Mouse (Mus musculus): ENCODE results near the gene Actn4.

Gene Actn4

DNA sequence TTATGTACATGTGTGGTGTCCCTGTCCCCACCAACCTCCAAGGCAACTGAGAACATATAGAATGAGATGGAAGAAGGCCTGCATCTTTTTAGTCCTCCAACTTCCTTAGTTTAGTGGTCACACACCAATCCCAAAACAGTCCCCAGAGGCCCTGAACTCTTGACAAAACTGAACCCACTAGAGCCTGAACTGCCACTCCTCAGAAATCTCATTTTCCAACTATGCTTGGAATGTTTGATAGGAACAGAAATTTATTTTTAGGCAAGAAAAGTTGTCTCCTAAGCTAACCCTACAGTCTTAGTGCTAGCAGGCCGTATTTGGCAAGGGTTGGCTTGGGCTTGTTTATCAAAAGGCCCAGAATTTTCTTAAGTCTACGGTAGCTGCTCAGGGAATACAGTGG lies 10.4 kb downstream of the Actn4 start:
- DNase-seq (ENCODE audit: inconsistent age in 2 of 2, low spot score in 1 of 2): no peak

DNA sequence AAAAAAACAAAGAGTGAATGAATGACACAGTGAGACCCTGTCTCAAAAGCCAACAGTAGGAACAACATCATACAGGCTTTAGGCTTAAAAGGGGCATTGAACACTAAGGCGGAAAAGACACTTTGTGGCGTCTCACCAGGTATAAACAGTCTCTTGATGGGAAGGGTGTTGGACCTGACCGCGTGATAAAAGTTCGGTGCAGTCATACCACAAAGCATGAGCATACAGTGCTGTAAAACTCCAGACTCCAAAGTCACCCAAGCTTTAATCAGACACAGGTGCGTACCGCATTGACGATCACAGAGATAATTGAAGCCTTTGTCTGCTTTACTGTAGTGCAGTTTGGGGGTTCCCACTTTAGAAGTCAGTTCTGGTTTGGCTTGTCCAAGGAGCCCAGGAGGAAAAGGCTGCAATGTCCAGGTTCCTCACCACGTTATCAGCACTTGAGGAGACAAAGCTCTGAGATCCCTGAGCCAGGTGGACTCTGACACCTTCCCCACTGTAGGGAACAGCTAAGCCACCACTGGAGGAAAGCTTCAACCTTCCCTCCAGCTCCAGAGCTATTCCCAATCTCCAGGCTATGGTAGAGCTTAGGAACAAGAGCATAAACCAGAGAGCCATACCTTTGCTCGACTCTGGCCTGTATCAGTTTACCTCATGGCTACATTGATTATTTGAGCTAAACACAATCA lies 11.6 kb downstream of the Actn4 start:
- DNase-seq (ENCODE audit: inconsistent age in 2 of 2, low spot score in 1 of 2): no peak

DNA sequence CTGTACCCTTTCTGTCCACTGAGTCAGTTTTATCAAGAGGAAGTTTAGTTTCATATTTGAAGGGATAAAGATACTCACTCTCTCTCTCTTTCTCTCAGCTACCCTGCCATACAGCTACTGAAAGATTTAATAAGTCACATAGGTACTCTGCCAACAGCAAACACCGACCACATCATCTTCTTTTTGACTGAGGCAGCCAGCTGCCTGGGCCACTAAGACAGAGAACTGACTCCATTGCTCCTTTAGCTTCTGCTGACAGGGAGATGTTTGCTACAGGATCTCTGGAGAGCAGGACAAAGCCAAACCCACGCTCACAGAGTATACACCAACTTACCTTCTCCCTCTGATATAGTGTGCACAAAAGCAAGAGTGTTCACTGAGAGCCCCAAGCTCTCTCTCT lies 12.8 kb downstream of the Actn4 start:
- DNase-seq (ENCODE audit: inconsistent age in 2 of 2, low spot score in 1 of 2): no peak

DNA sequence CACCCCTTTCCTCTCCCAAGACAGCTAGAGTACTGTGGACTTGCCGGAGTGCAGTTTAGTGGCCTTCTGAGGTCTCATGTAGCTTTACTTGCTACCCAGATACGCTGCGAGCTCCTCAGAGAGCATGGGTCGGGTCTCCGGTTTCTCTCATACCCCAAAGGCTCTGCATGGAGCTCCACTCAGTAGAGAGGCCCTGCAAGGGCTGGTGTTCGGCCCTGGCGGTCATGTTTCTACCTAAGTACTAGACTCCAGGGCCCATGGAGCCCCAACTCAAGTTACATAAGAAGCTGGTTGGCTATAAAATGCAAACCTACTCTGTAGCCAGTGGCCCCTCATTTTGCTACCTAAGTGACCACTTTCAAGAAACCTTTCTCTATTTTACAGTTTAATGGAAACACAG lies 13.4 kb downstream of the Actn4 start:
- no peak for DNase-seq (ENCODE audit: inconsistent age in 2 of 2, low spot score in 1 of 2)

DNA sequence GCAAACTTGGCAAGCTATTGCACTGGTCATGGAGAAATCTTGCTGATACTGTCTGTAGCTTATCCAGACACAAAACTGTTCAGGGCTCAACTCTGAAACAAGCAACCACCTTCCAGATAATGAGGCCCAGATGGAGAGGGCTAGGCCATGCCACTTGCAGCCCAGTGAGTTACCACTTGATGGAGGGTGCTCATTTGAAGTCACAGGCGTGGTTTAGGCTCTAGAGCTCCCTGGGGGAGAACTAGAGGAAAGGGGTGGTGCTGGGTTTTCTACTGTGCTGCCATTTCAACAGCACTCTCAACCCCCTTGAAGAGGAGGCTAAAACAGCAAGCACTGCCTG lies 15.9 kb downstream of the Actn4 start:
- DNase-seq (ENCODE audit: inconsistent age in 2 of 2, low spot score in 1 of 2): no peak

DNA sequence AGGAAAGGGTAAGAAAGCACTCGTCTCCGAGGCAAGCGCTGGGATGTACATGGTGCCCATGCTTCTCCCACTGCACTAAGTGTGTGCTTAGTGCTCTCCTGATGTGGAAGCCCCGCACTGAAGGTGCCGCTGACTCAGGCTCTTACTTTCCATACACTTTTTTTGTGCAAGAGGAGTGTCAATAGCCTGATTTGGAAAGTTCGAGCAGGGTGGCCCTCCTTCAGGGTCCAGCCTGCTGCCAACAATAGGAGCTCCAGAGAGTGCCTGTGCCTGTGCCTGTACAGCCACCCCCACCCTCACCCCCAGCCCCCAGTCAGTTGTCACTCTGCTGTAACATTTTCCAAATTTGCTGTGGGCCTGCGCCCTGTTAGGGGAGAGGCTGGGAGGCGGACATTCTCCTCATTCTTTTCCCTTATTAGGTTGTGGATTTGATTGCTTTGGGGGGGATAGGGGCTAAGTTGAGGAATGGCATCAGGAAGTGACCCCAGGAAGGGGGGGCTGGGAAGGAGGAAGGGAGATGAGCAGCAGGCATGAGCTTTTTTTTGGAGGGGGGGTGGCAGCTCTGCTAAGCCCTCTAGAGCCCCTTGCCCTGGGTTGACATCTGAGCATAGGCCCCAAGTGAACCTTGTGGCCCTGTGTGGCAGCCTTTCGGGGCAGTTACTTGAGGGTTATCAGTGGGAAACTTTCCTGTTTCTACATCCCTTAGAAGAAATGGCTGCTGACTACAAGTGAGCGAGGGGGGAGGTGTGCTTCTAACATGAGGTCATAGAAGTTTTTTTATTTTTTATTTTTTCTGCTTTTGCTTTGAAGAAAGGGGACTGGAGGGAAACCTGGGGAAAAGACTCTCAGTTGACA lies 16.5 kb downstream of the Actn4 start:
- DNase-seq (ENCODE audit: inconsistent age in 2 of 2, low spot score in 1 of 2): peak in 1 of 2 experiments; percentile 41

DNA sequence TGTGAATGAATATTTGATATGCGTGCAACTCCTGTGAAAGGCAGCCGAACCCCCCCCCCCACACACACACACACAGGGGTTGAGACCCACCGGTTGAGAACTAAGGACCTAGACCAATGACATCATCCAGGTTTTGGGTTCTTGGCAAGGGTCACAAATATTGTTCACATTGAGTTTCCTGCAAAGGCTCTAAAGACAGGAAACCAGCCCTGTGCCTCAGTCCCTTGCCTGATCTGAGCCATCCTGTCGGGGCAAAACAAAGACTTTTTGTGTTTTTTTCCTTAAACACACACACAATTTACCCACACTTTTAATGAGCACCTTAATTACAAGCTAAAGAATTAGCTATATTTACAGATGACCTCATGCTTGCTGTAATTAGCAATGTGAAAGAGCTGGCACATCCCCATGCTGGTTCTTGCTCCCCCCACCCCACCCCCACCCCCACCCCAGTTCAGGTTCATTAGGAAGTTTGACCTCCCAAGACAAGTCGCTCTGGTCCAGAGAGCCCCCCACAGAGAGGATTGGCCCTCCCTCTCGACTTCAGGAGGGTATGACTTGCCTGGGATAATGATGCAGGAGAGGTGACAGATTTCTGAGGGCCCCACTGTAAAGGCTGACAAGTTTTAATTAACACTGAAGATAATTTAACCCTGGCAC lies 17.3 kb downstream of the Actn4 start:
- no peak for DNase-seq (ENCODE audit: inconsistent age in 2 of 2, low spot score in 1 of 2)

DNA sequence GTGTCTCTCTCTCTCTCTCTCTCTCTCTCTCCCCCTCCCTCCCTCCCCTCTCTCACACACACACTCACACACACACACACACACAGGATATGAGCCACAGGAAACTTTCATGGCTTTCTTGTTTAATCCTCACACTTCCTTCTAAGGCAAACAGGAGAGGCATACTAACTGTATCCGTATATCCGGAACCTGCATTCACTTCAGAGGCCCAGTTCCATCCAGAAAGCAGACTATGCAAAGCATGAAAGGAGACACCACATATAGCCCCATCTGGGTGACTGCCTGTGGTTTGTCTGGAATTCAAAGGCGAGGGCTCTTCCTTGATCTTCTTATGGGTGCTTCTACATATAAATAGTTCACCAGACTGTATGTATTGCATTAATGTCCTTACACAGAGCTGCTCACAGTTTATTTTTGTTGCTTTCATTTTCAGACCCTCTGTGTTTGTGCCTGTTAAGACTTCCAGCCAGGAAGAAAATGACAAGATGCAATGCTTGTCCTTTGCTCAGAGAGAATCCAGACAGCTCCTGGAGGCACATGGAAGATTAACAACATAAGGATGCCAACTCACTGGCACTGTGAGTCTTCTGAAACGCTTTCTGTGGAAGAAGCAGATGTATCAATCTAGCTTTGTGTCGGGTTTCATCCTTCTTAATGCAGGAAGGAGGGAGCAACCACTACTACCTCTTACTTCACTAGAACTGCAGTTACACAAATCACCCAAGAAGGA lies 18.5 kb downstream of the Actn4 start:
- DNase-seq (ENCODE audit: inconsistent age in 2 of 2, low spot score in 1 of 2): no peak

DNA sequence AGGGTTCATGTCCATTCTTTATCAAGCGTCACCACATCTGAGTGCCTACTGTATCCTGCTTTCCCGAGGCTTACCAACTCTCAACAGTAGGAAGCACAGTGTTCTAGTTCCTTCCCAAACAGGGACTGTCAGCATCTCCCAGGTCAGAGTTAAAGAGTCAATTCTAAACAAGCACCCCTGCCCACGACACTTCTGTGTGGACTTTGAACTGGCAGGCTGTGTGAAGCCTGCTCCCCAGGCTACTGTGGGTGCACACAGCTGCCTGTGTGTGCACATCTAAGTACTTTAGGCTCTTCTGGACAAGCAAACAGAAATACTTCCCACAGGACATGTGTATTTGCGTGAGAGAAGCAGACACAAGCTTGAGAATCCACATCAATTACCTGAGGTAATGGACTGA lies 20.6 kb downstream of the Actn4 start:
- DNase-seq (ENCODE audit: inconsistent age in 2 of 2, low spot score in 1 of 2): no peak

DNA sequence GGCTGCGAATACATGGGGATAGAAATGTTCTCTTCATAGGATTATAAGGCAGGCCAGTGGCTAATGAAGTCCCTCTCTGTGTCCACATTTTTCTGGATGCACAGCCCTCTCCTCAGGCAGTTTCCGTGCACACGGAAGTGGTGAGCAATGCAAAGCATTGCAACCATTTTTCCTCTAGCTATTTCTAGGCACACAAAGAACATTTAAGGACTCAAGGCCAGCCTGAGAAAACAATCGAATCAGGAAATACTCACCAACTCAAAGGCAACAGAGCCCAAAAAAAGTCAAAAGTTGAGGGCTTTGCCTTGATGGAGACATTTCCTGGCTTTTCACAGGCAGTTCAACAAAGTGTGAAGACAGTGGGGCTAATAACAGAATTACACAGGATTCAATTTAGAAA lies 21.0 kb downstream of the Actn4 start:
- peak in 1 of 2 experiments; percentile 17 for DNase-seq (ENCODE audit: inconsistent age in 2 of 2, low spot score in 1 of 2)

DNA sequence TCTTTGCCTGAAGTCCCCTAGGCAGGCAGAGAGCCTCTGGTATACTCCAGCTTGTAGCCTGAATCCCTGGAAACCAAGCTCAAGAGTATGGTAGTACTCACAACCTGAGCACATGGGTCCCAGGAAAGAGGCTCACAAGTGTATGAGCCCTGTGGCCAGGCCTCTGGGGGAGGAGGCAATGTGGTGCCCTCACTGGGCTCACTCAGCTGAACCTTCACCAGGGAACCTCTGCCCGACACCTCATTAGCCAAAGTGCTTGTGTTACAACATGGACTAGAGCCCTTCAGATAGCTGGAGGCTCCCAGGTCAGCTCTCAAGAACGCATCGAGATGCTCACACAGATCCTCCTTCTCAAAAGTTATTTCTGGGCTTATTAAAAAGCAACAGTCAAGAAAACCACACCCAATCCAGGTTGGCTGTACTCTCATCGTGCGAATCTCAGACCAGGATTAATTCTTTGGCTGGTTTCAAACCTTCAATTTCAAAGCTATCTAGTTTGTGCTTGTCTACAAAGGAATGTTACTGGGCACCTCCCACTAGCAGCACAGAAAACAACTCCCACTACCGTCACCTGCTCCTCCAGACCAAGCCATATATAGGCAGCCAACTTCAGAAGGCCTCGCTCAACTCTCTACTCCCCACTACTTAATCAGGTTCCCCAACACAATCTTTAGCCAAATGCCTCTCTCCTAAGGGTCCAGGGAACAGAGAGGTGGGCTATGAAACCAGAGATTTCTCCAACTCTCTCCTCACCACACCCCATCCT lies 22.5 kb downstream of the Actn4 start:
- DNase-seq (ENCODE audit: inconsistent age in 2 of 2, low spot score in 1 of 2): peak in 1 of 2 experiments; percentile 8

DNA sequence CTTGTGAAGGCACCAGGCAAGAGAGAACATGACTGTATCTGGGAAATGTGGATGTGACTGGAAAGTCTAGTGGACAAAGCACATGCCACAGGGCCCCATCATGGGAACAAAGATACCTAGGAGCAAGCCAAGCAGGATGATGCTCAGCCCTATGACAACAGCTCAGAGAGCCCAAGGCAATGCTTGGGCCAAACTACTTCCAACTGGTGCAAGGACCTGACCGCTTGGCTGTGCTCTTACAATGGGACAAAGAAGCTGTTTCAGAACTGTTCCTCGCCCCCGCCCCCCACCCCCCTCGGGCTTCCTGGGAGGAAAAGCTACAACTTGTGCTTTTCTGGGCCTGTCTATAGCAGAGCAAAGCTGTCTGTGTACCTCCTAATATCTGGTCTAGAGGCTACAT lies 23.5 kb downstream of the Actn4 start:
- DNase-seq (ENCODE audit: inconsistent age in 2 of 2, low spot score in 1 of 2): no peak

DNA sequence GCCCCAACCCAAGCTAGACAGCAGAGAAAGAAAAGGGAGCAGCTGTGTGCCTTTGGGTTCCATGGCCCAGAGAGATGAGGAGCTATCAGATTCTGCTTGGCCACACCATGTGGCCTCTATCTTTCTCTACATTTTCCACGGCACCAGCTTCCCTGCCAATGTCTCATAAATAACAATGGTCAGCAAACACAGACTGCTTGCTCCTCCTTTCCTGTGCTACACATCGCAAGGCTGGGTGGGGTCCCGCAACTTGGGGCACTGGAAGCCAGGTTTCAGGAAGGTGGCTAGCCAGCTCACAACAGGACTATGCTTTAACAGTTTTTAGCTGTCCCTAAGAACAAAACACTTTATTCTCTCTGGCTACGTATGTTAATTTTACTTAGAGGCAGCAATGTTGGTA lies 25.4 kb downstream of the Actn4 start:
- DNase-seq (ENCODE audit: inconsistent age in 2 of 2, low spot score in 1 of 2): no peak

DNA sequence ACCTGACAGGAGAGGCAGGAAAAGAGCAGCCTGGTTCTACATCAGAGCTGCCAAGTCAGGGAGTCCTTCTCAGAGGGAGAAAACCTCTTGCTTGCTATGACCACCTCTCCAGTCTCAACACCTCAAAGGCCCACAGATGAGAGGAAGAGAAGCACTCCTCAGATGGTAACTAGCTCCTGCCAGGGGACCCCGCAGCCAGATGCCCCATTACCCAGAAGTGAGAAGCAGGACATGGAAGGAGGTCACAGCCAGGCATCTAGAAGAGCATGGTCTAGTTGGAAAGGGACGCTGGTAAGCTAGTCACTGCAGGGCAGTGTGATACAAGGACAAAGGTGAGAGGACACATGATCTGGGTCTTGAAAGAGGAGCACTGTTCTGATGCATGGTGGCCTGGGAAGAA lies 28.3 kb downstream of the Actn4 start:
- DNase-seq (ENCODE audit: inconsistent age in 2 of 2, low spot score in 1 of 2): no peak

DNA sequence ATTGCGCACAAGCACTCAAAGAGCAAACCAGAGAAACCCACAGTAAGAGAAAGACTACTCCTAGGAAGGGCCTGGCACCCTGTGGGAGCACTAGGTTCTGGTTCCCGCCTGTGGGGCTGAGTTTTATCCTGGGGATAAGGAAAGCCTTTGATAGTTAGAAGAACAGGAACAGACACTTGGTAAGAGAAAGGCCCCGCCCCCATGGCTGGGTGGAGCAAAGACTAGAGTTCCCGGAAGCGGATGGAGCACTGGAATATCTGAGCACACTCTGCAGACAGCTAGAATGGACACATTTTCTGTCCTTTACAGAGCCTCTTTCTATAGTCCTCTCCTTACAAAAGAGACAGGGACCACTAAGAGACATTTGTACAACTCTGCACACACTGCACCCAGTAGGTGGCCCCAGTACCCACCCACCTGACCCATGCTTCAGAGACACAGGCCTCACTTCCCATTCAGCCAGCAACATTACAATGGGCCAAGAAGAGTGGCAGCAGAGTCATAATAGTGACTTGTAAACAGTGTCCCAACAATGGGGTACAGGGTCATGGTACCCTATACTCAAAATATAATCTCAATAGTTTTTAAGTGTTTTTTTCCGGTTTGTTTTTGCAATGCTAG lies 29.6 kb downstream of the Actn4 start:
- peak in 1 of 2 experiments; percentile 56 for DNase-seq (ENCODE audit: inconsistent age in 2 of 2, low spot score in 1 of 2)

DNA sequence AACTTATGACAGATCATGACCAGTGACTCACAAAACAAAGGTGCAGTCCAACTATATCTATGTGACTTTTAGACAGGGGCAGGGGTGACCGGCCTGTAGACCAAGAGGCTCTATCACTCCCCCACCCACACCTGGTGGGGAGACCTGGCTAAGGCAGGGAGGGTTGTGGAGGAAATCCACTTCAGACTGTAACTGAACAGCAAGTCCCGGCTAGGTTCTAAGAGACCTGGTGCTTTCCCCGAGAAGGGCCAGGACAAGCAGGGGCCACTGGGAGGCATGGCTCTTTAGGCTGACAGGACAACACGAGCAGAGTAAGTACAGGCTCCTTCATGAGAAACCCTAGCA lies 30.5 kb downstream of the Actn4 start:
- DNase-seq (ENCODE audit: inconsistent age in 2 of 2, low spot score in 1 of 2): peak in 1 of 2 experiments; percentile 40

DNA sequence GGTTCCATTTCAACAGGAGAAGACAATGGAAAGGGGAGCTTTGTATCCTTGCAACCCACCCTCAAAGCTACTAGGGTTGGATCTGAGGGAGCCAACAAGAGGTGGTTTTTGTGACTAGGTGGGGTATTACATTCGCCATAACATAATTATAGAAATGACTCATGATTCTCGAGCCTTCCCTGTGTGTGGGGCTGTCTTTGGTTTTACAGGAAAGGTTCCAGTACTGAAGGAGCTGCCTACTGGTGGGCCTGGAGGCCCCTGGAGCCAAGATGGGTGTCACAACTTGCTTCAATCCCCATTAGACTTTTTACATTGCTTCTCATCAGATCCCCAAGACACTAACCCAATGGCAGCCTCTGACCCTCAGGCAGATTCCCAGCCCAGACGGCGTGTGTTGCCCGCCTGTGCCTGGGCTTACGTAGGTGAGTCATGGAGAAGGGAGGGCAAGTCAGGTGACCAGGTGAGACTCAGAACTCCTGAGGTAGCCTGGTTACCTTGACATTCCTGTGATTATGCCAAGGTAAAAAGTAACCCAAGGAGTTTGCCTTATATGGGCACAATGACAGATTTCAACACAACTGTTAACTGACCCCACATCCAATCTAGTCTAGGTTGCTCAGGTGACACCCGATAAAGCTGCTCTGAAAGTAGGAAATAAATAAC lies 31.0 kb downstream of the Actn4 start:
- DNase-seq (ENCODE audit: inconsistent age in 2 of 2, low spot score in 1 of 2): peak in 1 of 2 experiments; percentile 58

DNA sequence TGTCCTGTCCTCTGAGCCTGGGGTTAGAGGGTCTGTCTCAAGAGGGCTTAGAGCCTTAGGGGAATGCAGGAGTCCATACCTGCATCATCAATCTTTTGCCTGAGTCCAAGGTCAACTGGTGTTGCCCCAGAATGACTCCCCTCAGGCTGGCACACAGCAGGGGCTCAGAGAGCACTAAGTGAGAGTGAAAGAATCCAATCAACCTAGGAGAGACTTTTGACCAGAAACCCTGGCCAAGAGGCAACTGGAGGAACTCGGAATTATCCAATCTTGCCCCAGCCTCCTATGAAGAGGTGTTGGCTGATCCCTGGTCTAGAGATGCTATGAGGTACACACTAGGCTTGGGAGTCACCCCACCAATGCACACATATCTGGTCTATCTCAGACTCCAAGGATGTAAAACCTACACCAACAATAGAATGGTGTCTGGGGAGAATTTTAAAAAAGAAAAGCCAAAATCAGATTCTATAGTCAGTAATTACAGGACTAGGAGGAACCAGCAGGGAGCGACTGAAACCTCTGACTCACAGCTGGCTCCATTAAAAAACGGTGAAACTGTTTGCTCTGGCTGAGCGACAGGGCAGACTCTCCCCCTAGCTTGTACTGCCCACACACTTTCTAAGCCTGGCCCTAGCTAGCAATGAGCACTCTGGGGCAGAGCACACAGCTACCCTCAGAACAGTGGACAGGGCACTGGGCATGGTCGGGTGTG lies 31.7 kb downstream of the Actn4 start:
- DNase-seq (ENCODE audit: inconsistent age in 2 of 2, low spot score in 1 of 2): peak in 1 of 2 experiments; percentile 79

DNA sequence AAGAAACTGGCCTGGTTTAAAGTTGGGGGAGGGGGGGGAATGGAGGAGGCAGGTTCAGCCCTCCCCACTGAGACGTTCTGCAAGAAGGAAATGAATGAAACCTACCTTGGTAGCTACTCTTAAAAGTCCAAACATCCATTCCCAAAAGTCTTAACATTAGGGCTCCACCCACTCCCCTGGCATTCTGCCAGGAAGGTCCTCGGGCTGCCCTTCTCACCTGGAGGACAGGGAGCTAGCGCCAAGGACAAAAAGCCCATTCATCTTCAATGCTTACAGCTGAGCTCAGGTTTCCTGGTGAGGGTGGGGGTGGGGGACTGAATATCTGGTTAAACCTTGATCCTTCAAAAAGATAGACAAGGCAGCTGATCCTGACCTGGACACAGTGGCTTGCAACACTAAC lies 32.8 kb downstream of the Actn4 start:
- DNase-seq (ENCODE audit: inconsistent age in 2 of 2, low spot score in 1 of 2): peak in 1 of 2 experiments; percentile 54
